In the genomic region with DNA sequence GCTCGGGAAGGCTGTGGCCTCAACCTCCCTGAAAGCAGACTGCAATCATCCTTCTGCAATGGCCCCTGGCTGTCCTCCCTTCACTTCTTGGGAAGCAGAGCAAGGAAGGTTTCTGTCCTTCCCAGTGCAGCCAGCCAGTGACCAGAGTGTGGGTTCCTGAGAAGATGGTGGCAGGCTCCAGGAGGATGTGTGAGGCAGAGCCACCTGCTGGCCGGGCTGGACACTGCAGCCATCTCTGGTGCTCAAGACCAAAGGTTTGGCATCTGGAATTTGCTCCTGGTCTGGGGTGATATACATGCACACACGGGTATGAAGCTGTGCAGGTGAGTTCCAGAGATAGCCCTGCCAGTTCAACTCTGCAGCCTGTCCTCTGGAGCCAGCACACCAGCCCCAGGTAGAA, we compare ENCODE assay signal across 9 mouse cellular contexts.
DNase-seq lines count a peak whose midpoint lies in the region; ATAC-seq and TF ChIP-seq lines count a peak whose summit lies in the region.
"Had no signal": no experiment of that assay in that cellular context is flagged by ENCODE, and none has a peak within 500 bp of the region (broad histone marks: within the 10 kb centered on the region; RNA-seq: fewer than 3 reads in every experiment).

No protein-coding gene starts in this region.

- H3K36me3 ChIP-seq in lung, embryonic 14.5 days (ENCODE audit: insufficient read depth), result no peaks in the 10 kb centered on the region
- H3K36me3 ChIP-seq: limb, embryonic 15.5 days had no signal

- H3K9ac ChIP-seq in lung, embryonic 14.5 days, result no peak overlapping the region
- H3K9ac ChIP-seq: limb, embryonic 15.5 days had no signal

- WGBS in lung, embryonic 14.5 days, result 30% methylated on average over 3 of the region's 3 CpGs

- intact Hi-C loops in gastrocnemius, adult 2 months (cut with DNase I), result loop anchor here (10.0 kb wide), 1 partner anchor 1928 kb away; no protein-coding TSS in a partner anchor

- H3K4me3 ChIP-seq in gastrocnemius, adult 2 months, result no peak overlapping the region
- no peak overlapping the region for H3K4me3 ChIP-seq in lung, embryonic 14.5 days (ENCODE audit: low read depth, low read length)
- H3K4me3 ChIP-seq: limb, embryonic 15.5 days had no signal

- H3K9me3 ChIP-seq in lung, embryonic 14.5 days (ENCODE audit: low read depth, low read length), result no peaks in the 10 kb centered on the region
- H3K9me3 ChIP-seq: limb, embryonic 15.5 days had no signal

- peak; percentile 29 for DNase-seq in gastrocnemius, adult 2 months
- no peak for DNase-seq in gastrocnemius, adult 8-10 months (ENCODE audit: low spot score in 2 of 2)
- DNase-seq in 416B (ENCODE audit: low read depth), result peak; percentile 15
- DNase-seq in adrenal gland, postnatal 36 days, result peak; percentile 67 to 73
- DNase-seq in embryo, embryonic 9.5 days (ENCODE audit: extremely low spot score), result peak; percentile 72
- DNase-seq in kidney, postnatal 36 days, result peak; percentile 35 to 80
- peak; percentile 72 for DNase-seq in lung, embryonic 14.5 days
- peak; percentile 6 for DNase-seq in telencephalon, adult 2 months (ENCODE audit: low read depth, low spot score)

- peak; percentile 62 for TF ChIP-seq CTCF in gastrocnemius, adult 2 months (IDR thresholded peaks at IDR 0.05)
- peak; percentile 87 for TF ChIP-seq CTCF in lung, embryonic 14.5 days (IDR thresholded peaks at IDR 0.05; ENCODE audit: low read depth)

- H3K4me2 ChIP-seq in lung, embryonic 14.5 days, result no peak overlapping the region
- H3K4me2 ChIP-seq: limb, embryonic 15.5 days had no signal

- ATAC-seq in lung, embryonic 14.5 days (ENCODE audit: insufficient read depth), result no peak

- no peak overlapping the region for H3K27ac ChIP-seq in gastrocnemius, adult 2 months
- no peak overlapping the region for H3K27ac ChIP-seq in lung, embryonic 14.5 days (ENCODE audit: low read depth)
- H3K27ac ChIP-seq: limb, embryonic 15.5 days had no signal

- no peaks in the 10 kb centered on the region for H3K4me1 ChIP-seq in lung, embryonic 14.5 days (ENCODE audit: insufficient read depth)
- H3K4me1 ChIP-seq: limb, embryonic 15.5 days had no signal

- H3K27me3 ChIP-seq in lung, embryonic 14.5 days (ENCODE audit: insufficient read depth, low read length), result no peaks in the 10 kb centered on the region

Comparison
In these comparisons a context has a peak if more than half of its experiments do, and no peak if none do; other contexts are left out.
1. DNase-seq: peak in gastrocnemius, adult 2 months (single experiment), 416B (single experiment), adrenal gland, postnatal 36 days (2 of 2), embryo, embryonic 9.5 days (single experiment), kidney, postnatal 36 days (2 of 2), lung, embryonic 14.5 days (single experiment) and telencephalon, adult 2 months (single experiment); none in gastrocnemius, adult 8-10 months (0 of 2).